ENCODE assay signal across 12 mouse cellular contexts in genomic region chr12:41084370-41085089, GRCm38 (mm10).
DNase-seq lines count a peak whose midpoint lies in the region; ATAC-seq lines count a peak whose summit lies in the region.
"Had no signal": no experiment of that assay in that cellular context is flagged by ENCODE, and none has a peak within 500 bp of the region (broad histone marks: within the 10 kb centered on the region; RNA-seq: fewer than 3 reads in every experiment).

No protein-coding gene starts in this region.

- 21% methylated on average over 2 of the region's 2 CpGs for WGBS in large intestine, adult 2 months

- H3K4me1 ChIP-seq in megakaryocyte, embryonic 14.5 days = peaks cover 32% of the 10 kb centered on the region

- peaks cover 7% of the 10 kb centered on the region for H3K36me3 ChIP-seq in megakaryocyte, embryonic 14.5 days (replicated peaks; ENCODE audit: low read length)
- H3K36me3 ChIP-seq: forebrain, embryonic 10.5 days had no signal

- H3K4me3 ChIP-seq in megakaryocyte, embryonic 14.5 days (replicated peaks) = peak overlapping the region; percentile 7
- H3K4me3 ChIP-seq: forebrain, embryonic 10.5 days had no signal

- DNase-seq in large intestine, adult 2 months (ENCODE audit: low read depth, low spot score) = peak; percentile 65
- DNase-seq in thymus, postnatal 25 days = no peak
- DNase-seq in thymus, postnatal 14 days = no peak
- DNase-seq in cerebellum, adult 8-10 months = no peak
- DNase-seq: layer of hippocampus, postnatal 36 days; right cerebral cortex, postnatal 14 days; thymus, postnatal 4 days had no signal

- no peaks in the 10 kb centered on the region for H3K27me3 ChIP-seq in megakaryocyte, embryonic 14.5 days (replicated peaks)

- peaks cover 5% of the 10 kb centered on the region; the same call in 1 of the 2 replicates for H3K9me3 ChIP-seq in megakaryocyte, embryonic 14.5 days

- no peak for ATAC-seq in megakaryocyte, adult 5-6 weeks (ENCODE audit: poor library complexity, severe bottlenecking)
- peak; percentile 69 for ATAC-seq in common myeloid progenitor, adult 5-6 weeks (replicated peaks; ENCODE audit: low read depth, poor library complexity, severe bottlenecking)
- ATAC-seq in megakaryocyte-erythroid progenitor cell, adult 5-6 weeks (replicated peaks; ENCODE audit: low FRiP score, low TSS enrichment, poor library complexity, severe bottlenecking) = peak; percentile 97
